Mouse (Mus musculus): ENCODE measurements around the gene Cblc.
"Not testable (repeated sequence)": the region's sequence is repeated elsewhere in the genome, so short reads cannot be mapped to it uniquely, and the experiment has no call there.

Cblc gene

DNA sequence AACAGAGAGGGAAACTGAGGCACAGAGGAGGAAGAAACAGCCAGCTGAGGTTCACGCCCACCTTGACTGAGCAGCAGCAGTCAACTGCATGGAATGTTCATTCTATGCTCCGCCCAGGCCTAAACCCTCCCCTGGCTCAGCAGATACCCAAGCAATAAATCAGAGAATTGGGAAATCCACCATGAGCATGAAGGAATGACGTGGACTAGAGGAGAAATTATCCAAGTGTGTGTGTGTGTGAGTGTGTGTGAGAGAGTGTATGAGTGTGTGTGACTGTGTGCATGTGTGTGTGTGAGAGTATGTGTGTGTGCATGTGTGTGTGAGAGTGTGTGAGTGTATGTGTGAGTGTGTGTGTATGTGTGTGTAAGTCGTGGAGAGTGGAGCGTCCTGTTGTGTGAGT lies 21.8 kb upstream of the Cblc start:
- DNase-seq = no peak

GRCm38 (mm10) chr7:19817382-19818105 lies 20.9 kb upstream of the Cblc start:
- peak; percentile 74 for DNase-seq

DNA sequence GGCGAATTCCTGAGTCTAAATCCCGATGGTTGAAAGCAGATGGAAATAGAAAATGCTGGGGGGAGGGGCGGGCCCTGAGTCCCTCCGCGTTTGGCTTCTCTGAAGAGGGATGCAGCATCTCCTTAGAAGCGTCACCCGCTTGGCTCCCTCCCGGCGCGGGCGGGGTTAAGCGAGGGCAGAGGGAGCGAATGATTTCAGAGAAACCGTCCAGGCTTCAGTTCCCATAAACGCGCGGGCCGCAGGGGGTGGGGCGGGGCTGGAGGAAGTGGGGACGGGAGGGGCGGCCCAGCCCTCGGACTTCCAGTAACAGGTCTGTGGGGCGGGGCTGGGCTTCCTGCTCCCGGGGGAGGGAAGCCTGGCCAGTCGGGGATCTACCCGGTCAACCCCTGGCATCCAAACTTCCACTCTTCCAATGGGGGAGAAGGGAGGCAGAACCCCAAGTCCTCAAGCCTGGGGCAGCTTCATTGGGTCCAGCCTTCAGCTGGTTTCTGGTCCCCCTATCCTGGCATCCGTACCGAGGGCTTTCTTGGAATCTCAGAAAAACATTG lies 19.7 kb upstream of the Cblc start:
- peak; percentile 76 for DNase-seq

- no peak for DNase-seq
These were observed 19.0 kb upstream of the Cblc start for GRCm38 (mm10) chr7:19815296-19816223.

- DNase-seq = no peak
These were observed 17.0 kb upstream of the Cblc start for GRCm38 (mm10) chr7:19813579-19814122.

DNA sequence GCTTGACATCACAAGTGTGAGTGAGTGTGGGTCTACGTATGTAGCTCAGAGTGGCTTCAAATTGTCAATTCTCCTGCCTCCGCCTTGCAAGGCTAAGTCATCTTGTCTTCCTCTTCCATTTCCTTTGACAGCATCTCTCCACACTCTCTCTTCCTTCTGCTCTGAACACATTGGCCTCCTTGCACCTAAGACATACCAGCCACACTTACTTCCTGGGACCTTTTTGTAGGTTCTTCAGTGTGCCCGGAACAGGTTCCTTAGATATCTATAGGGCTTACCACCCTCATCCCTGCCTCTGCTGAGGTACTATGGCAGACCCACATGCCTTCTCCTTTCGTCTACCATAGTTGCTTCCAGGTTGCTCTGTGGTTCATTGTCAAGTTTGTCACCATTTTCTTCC lies 16.6 kb upstream of the Cblc start:
- DNase-seq = no peak

DNA sequence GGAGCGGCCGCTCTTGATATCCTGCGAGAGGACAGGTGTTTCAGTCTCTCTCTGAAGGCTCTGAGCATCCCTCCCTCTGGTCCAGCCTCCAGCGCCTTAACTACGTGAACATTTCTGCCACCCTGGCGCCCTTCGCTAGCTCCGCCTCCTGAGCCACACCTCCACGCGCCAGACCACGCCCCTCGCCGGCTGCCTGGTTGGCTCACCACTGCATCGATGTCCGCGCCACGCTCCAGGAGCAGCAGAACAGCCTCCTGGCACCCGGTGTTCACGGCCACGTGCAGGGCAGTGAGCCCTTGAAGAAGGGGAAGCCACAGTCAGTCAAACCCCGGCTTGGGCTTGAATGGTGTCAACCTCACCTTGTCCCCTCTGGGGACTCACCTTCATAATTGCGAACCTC lies 14.5 kb upstream of the Cblc start:
- DNase-seq = peak; percentile 68

DNA sequence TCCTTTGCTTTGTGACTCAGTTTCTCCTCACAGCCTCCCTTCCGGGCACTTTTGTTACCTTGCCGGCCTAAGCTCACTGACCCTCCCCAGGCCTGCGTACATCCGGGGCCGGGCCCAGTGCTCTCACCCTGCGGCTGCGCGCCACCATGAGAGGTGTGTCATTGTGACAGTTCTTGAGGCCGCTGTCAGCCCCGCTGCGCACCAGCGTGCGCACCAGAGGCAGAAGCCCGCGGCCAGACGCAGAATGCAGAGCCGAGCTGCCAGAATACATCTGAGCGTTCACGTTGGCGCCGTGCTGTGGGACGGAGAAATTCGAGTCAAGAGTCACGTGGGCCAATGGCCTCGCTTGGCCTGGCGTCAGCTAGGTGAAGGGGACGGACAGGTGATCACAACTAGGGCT lies 12.8 kb upstream of the Cblc start:
- no peak for DNase-seq

- DNase-seq = no peak
These were observed 9.9 kb upstream of the Cblc start for GRCm38 (mm10) chr7:19806356-19806969.

DNA sequence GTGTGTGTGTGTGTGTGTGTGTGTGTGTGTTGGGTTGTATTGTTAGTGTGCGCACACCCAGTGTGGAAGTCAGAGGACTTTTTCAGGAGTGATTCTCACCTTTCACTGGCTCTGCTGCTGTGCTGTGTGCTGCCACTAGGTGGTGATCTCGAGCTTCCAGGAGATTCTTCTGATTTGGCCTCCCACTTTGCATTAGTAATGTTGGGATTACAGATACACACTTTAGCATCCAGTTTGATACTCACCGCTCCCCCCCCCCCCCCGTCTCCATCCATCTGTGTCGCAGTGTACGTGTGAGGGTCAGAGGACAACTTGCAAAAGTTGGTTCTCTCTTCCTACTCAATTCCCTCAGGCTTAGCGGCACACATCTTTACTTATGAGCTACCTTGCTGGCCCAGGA lies 6.4 kb upstream of the Cblc start:
- DNase-seq = peak; percentile 88

- peak; percentile 50 for DNase-seq
These were observed 4.2 kb upstream of the Cblc start for GRCm38 (mm10) chr7:19800764-19801163.

GRCm38 (mm10) chr7:19796254-19796653 lies 355 bp downstream of the Cblc start:
- no peak for DNase-seq

DNA sequence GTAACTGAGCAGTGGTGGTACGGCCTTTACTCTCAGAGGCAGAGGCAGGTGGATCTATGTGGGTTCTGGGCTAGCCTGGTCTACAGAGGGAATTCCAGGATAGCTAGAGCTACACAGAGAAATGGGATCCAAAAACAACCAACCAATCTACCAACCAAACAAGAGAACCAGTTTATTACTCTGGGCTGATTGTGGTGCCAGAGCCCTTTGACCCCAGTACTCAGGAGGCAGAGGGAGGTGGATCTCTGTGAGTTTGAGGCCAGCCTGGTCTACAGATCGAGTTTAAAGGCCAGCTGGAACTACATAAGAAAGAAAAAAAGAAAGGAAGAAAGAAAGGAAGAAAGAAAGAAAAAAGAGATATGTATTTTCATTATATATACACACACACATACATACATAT lies 1.4 kb downstream of the Cblc start:
- DNase-seq = no peak

DNA sequence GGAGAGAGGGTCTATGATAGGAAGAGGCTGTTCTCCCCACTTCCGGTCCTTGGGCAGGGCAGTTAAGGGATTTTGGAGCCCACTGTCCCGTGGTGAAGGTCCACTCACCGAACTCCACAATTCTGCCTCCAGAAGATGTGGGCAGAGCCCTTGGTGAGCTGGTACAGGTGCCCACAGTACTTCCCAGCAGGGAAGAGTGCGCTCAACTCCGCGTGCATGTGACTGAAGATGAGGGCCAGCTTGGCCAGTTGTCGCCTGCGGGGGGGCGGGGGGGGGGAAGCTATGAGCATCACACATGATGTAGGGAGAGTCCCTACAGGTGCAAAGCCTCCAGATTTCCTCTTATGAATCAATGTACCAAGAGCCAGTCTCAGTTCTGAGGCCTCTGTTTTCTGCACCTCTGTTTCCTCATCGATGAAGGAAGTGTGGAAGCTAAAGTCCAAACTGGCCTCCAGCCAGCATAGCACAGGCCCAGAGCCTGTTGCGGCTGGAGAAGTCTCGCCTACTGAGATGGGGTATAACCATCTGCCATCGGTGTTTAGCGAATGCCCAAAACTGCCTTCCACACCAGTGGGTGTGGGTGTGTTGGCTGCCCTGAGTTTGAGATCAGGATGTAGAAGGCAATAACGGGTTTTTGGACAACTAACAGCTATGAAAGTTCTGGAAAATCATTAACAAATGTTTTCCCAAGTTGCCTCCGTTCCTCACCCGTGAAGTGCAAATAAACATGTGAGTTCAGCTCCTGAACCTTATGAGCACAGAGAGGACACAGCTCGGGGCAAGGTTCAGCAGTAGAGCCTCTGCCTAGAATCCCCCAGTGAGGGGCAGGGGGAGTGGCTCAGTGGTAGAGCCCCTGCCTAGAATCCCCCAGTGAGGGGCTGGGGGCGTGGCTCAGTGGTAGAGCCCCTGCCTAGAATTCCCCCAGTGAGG lies 3.6 kb downstream of the Cblc start:
- DNase-seq = no peak

DNA sequence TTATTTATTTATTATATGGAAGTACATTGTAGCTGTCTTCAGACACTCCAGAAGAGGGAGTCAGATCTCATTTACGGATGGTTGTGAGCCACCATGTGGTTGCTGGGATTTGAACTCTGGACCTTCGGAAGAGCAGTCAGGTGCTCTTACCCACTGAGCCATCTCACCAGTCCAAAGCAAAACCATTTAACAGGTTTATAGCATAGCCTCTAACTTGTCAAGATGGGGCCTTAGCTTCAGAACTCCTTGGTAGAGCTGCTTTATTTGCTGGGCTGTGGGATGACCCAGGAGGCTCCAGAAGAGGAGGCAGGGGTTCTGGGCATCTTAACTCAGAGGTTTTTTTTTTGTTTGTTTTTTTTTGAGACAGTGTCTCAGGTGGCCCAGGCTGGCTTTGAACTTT lies 5.1 kb downstream of the Cblc start:
- not testable (repeated sequence) for DNase-seq

- peak; percentile 98 for DNase-seq
These were observed 6.7 kb downstream of the Cblc start for GRCm38 (mm10) chr7:19789904-19790347.

DNA sequence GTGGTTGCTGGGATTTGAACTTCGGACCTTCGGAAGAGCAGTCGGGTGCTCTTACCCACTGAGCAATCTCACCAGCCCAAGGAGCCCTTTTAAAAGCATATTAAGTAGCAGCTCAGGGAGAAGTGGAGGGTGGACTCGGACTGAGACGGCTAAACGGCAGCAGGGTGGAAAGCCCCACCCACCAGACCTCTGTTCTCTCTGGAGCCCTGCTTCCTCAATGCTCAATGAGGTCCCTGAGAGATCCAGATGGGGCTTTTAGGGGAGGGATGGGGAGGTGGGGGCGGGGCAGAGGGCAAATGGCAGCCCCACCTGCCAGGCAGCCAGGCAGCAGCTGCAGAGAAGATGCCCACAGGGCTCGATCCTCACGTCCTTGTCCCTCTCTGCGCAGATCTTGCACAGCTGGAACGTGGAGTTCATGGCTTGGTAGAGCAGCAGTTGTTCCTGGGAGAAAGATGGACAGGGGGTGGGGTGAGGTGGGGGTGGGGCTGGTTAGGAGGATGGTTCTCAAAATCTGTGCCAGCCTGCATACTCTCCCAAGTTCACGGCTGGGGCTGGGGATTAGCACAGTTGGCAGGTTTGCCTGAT lies 10.6 kb downstream of the Cblc start:
- no peak for DNase-seq

DNA sequence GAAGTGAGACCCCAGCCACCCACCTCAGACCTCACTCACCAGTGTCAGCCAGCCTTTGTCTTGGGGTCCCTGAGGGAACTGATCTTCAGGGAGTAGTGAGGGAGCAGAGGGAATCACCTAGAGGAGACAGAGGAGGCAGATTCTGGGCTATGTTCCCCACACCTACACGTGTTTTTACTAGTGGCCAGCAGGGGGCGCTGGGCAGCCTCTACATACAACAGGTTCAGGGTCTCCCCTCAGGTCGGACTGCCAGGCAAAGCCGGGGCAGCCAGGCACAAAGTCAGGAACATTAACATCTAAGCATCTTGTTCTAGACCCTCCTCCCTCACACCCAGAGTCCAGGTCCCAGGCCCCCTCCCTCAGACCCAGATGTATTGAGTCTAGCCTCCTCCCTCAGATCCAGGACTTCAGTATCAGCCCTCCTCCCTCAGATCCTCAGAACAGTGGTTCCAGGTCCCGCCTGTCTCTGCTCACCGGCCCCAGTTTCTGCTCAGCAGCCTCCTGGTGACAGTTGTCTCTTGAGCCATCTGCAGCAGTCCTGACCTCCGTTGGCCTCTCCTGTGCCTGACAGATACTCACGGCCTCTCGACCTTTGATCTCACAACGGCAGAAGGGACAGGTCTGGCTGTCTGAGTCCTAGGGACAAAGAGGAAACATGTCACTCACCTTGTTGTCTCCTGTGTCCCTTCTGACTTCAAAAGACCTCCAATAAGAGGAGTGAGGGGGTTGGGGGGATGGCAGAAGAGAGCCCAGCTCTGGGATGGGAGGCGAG lies 11.7 kb downstream of the Cblc start:
- peak; percentile 61 for DNase-seq

- no peak for DNase-seq
These were observed 13.0 kb downstream of the Cblc start for GRCm38 (mm10) chr7:19783630-19784029.

GRCm38 (mm10) chr7:19782645-19783044 lies 14.0 kb downstream of the Cblc start:
- DNase-seq = peak; percentile 52

DNA sequence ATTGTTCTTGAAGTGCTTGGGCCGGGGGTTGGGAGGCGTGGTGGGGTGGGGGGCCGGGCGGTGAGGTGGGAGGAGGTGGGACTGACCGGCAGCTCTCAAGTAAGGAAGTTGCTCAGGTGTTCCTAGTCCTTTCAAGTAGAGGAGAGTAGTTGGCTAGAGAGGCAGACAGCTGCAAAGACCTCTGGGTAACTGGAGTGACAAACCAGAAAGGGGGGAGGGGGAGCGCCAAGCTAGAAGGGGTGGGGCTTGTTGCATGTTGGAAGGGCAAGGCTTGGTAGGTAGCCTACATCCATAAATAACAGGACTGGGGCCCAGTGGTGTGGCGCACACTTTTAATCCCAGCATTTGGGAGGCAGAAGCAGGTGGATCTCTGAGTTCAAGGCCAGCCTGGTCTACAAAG lies 14.9 kb downstream of the Cblc start:
- no peak for DNase-seq
